Mouse (Mus musculus) forebrain, embryonic 15.5 days (tissue): Measurements from ENCODE around the gene Frem1. TPM values are rescaled to one million over a fixed set of nuclear protein-coding genes. Genes with fewer than 3 reads are reported as not detected.
A peak's percentile ranks its signal among the peaks of the same experiment; 100 is the strongest.

Experiments used
- ATAC-seq: fragments of 200-750 bp; cut with Nextera tagmentation; replicated peaks from 2 replicates; pipeline ENCODE4 v1.8.0; 2017; ENCODE audit warnings: mild to moderate bottlenecking, moderate TSS enrichment, moderate library complexity
- H3K27ac ChIP-seq: fragments of 300-500 bp; sonication (generic); replicated peaks from 2 replicates; pipeline ENCODE4 v1.5.1; 2015; ENCODE audit warnings: mild to moderate bottlenecking, inconsistent platforms
- H3K27me3 ChIP-seq: fragments of 300-500 bp; sonication (generic); 2 replicates; pipeline ENCODE4 v1.6.1; 2015; ENCODE audit warnings: inconsistent platforms
- H3K36me3 ChIP-seq: fragments of 300-500 bp; sonication (generic); 2 replicates; pipeline ENCODE4 v1.6.1; 2015; ENCODE audit warnings: mild to moderate bottlenecking, inconsistent platforms
- H3K4me1 ChIP-seq: fragments of 300-500 bp; sonication (generic); 2 replicates; pipeline ENCODE4 v1.6.1; 2015; ENCODE audit warnings: inconsistent platforms
- H3K4me2 ChIP-seq: fragments of 300-500 bp; sonication (generic); replicated peaks from 2 replicates; pipeline ENCODE4 v1.6.1; 2015; ENCODE audit warnings: mild to moderate bottlenecking, inconsistent platforms
- H3K4me3 ChIP-seq: fragments of 300-500 bp; sonication (generic); 2 replicates; pipeline ENCODE4 v1.5.1; 2015; ENCODE audit warnings: mild to moderate bottlenecking, inconsistent platforms
- H3K9ac ChIP-seq: fragments of 300-500 bp; sonication (generic); replicated peaks from 2 replicates; pipeline ENCODE4 v1.6.1; 2015; ENCODE audit warnings: mild to moderate bottlenecking, inconsistent platforms
- H3K9me3 ChIP-seq: fragments of 300-500 bp; sonication (generic); 2 replicates; pipeline ENCODE4 v1.6.1; 2016; ENCODE audit warnings: inconsistent platforms
- WGBS: fragments of 180-500 bp; shearing (Covaris S2); methylation state at CpG from one replicate; pipeline ENCODE4 v1.1.7; 2015; ENCODE audit warnings: mixed read lengths; 5-methylcytosine and 5-hydroxymethylcytosine counted together
- polyA plus RNA-seq: library from polyadenylated mRNA; unstranded; fragments of >200 nt; fragmentation: Nextera tagmentation; extraction: Ambion mirVana; gene quantifications from 2 replicates; pipeline ENCODE4 v1.2.1, GENCODE M21; 2015

The Frem1 gene
- polyA plus RNA-seq, 1 experiment from 2014 or later, result 1.7 TPM

GRCm38 (mm10) chr4:82953992-82954391 lies 98.1 kb downstream of the Frem1 start:
- Histone ChIP-seq H3K9me3 (no peaks in the 10 kb centered on the region), H3K4me3 (no peak overlapping the region), H3K4me2 (no peak overlapping the region), H3K27me3 (no peaks in the 10 kb centered on the region), H3K36me3 (no peaks in the 10 kb centered on the region), H3K9ac (no peak overlapping the region), H3K4me1 (peaks cover 20% of the 10 kb centered on the region), H3K27ac (peak overlapping the region; percentile 36; the same call in 1 of the 2 replicates)
- no peak for ATAC-seq
- 41% methylated on average over 4 of the region's 4 CpGs for WGBS

GRCm38 (mm10) chr4:82949511-82949910 lies 102.6 kb downstream of the Frem1 start:
- no peaks in the 10 kb centered on the region for H3K9me3 ChIP-seq
- H3K4me1 ChIP-seq, result peaks cover 36% of the 10 kb centered on the region
- H3K36me3 ChIP-seq, result no peaks in the 10 kb centered on the region
- peak overlapping the region; percentile 83 for H3K27ac ChIP-seq
- no peak overlapping the region for H3K4me2 ChIP-seq
- no peaks in the 10 kb centered on the region for H3K27me3 ChIP-seq
- no peak overlapping the region for H3K9ac ChIP-seq
- H3K4me3 ChIP-seq, result no peak overlapping the region
- no peak for ATAC-seq
- 43% methylated on average over 8 of the region's 8 CpGs for WGBS

GRCm38 (mm10) chr4:82946721-82947120 lies 105.4 kb downstream of the Frem1 start:
- WGBS, result 33% methylated on average over 8 of the region's 8 CpGs
- ATAC-seq, result peak; percentile 70
- Histone ChIP-seq H3K4me2 (no peak overlapping the region), H3K9ac (no peak overlapping the region), H3K9me3 (no peaks in the 10 kb centered on the region), H3K4me1 (peaks cover 36% of the 10 kb centered on the region), H3K27ac (peak overlapping the region; percentile 96), H3K27me3 (no peaks in the 10 kb centered on the region), H3K36me3 (no peaks in the 10 kb centered on the region), H3K4me3 (no peak overlapping the region)

- WGBS, result 23% methylated on average over 3 of the region's 3 CpGs
- Histone ChIP-seq H3K4me2 (peak overlapping the region; percentile 18; the same call in 1 of the 2 replicates), H3K4me3 (no peak overlapping the region), H3K9me3 (no peaks in the 10 kb centered on the region), H3K36me3 (no peaks in the 10 kb centered on the region), H3K4me1 (peaks cover 36% of the 10 kb centered on the region), H3K27me3 (no peaks in the 10 kb centered on the region), H3K27ac (peak overlapping the region; percentile 96), H3K9ac (no peak overlapping the region; the same call in 1 of the 2 replicates)
- ATAC-seq, result peak; percentile 92
Measured at GRCm38 (mm10) chr4:82946276-82946612, 105.9 kb downstream of the Frem1 start.

GRCm38 (mm10) chr4:82945572-82946275 lies 106.4 kb downstream of the Frem1 start:
- Histone ChIP-seq H3K36me3 (no peaks in the 10 kb centered on the region), H3K9me3 (no peaks in the 10 kb centered on the region), H3K4me2 (peak overlapping the region; percentile 18; the same call in 1 of the 2 replicates), H3K4me3 (no peak overlapping the region), H3K9ac (no peak overlapping the region; the same call in 1 of the 2 replicates), H3K27ac (peak overlapping the region; percentile 96), H3K27me3 (no peaks in the 10 kb centered on the region), H3K4me1 (peaks cover 32% of the 10 kb centered on the region)
- ATAC-seq, result peak; percentile 35
- WGBS, result 58% methylated on average over 9 of the region's 9 CpGs

- peaks cover 8% of the 10 kb centered on the region for H3K4me1 ChIP-seq
- H3K36me3 ChIP-seq, result no peaks in the 10 kb centered on the region
- H3K4me2 ChIP-seq, result no peak overlapping the region
- no peak overlapping the region for H3K9ac ChIP-seq
- no peak for ATAC-seq
- 85% methylated on average over 5 of the region's 5 CpGs for WGBS
- H3K4me3 ChIP-seq, result no peak overlapping the region
- H3K9me3 ChIP-seq, result no peaks in the 10 kb centered on the region
- H3K27me3 ChIP-seq, result no peaks in the 10 kb centered on the region
- H3K27ac ChIP-seq, result no peak overlapping the region
Measured at GRCm38 (mm10) chr4:82940680-82941079, 111.5 kb downstream of the Frem1 start.

GRCm38 (mm10) chr4:82940248-82940647 lies 111.9 kb downstream of the Frem1 start:
- Histone ChIP-seq H3K4me2 (no peak overlapping the region), H3K9ac (no peak overlapping the region), H3K4me1 (peaks cover 3% of the 10 kb centered on the region; the same call in 1 of the 2 replicates), H3K36me3 (no peaks in the 10 kb centered on the region), H3K27me3 (no peaks in the 10 kb centered on the region), H3K4me3 (no peak overlapping the region), H3K27ac (no peak overlapping the region), H3K9me3 (no peaks in the 10 kb centered on the region)
- WGBS, result 87% methylated on average over 13 of the region's 13 CpGs
- ATAC-seq, result no peak

- H3K4me1 ChIP-seq, result peaks cover 25% of the 10 kb centered on the region; the same call in 1 of the 2 replicates
- no peaks in the 10 kb centered on the region for H3K9me3 ChIP-seq
- peak overlapping the region; percentile 81 for H3K27ac ChIP-seq
- WGBS, result 6% methylated on average over 5 of the region's 5 CpGs
- ATAC-seq, result peak; percentile 93
- H3K27me3 ChIP-seq, result no peaks in the 10 kb centered on the region
- H3K9ac ChIP-seq, result no peak overlapping the region
- H3K36me3 ChIP-seq, result no peaks in the 10 kb centered on the region
- H3K4me3 ChIP-seq, result no peak overlapping the region
- H3K4me2 ChIP-seq, result no peak overlapping the region
Measured at GRCm38 (mm10) chr4:82934308-82934707, 117.8 kb downstream of the Frem1 start.

- peak overlapping the region; percentile 35 for H3K4me2 ChIP-seq
- H3K4me3 ChIP-seq, result peak overlapping the region; percentile 20; the same call in 1 of the 2 replicates
- no peaks in the 10 kb centered on the region for H3K27me3 ChIP-seq
- H3K4me1 ChIP-seq, result peaks cover 25% of the 10 kb centered on the region; the same call in 1 of the 2 replicates
- H3K9ac ChIP-seq, result peak overlapping the region; percentile 36; the same call in 1 of the 2 replicates
- no peaks in the 10 kb centered on the region for H3K36me3 ChIP-seq
- H3K27ac ChIP-seq, result peak overlapping the region; percentile 81
- peak; percentile 79 for ATAC-seq
- 9% methylated on average over 14 of the region's 14 CpGs for WGBS
- H3K9me3 ChIP-seq, result no peaks in the 10 kb centered on the region
Measured at GRCm38 (mm10) chr4:82933698-82934210, 118.4 kb downstream of the Frem1 start.

- H3K27me3 ChIP-seq, result no peaks in the 10 kb centered on the region
- 56% methylated on average over 5 of the region's 5 CpGs for WGBS
Measured at GRCm38 (mm10) chr4:82930079-82930478, 122.1 kb downstream of the Frem1 start.

GRCm38 (mm10) chr4:82921962-82922361 lies 130.2 kb downstream of the Frem1 start:
- WGBS, result 92% methylated on average over 4 of the region's 4 CpGs
- H3K4me3 ChIP-seq, result no peak overlapping the region
- no peaks in the 10 kb centered on the region for H3K27me3 ChIP-seq
- H3K9me3 ChIP-seq, result no peaks in the 10 kb centered on the region
- H3K4me1 ChIP-seq, result peaks cover 8% of the 10 kb centered on the region
- no peak overlapping the region for H3K4me2 ChIP-seq
- H3K27ac ChIP-seq, result no peak overlapping the region
- H3K36me3 ChIP-seq, result no peaks in the 10 kb centered on the region
- no peak overlapping the region for H3K9ac ChIP-seq
- ATAC-seq, result no peak

More at GRCm38 (mm10) chr4:82930079-82930478, 122.1 kb downstream of the Frem1 start:
- H3K9me3 ChIP-seq, result no peaks in the 10 kb centered on the region
- H3K4me3 ChIP-seq, result no peak overlapping the region
- H3K4me2 ChIP-seq, result no peak overlapping the region
- no peak for ATAC-seq
- no peaks in the 10 kb centered on the region for H3K36me3 ChIP-seq
- peaks cover 25% of the 10 kb centered on the region; the same call in 1 of the 2 replicates for H3K4me1 ChIP-seq
- no peak overlapping the region for H3K27ac ChIP-seq
- no peak overlapping the region for H3K9ac ChIP-seq

GRCm38 (mm10) chr4:82918625-82919024 lies 133.5 kb downstream of the Frem1 start:
- H3K9ac ChIP-seq, result no peak overlapping the region
- no peaks in the 10 kb centered on the region for H3K9me3 ChIP-seq
- H3K4me3 ChIP-seq, result no peak overlapping the region
- no peak overlapping the region for H3K4me2 ChIP-seq
- peaks cover 37% of the 10 kb centered on the region for H3K4me1 ChIP-seq
- no peaks in the 10 kb centered on the region for H3K36me3 ChIP-seq
- no peak overlapping the region for H3K27ac ChIP-seq
- WGBS, result 60% methylated on average over 2 of the region's 2 CpGs
- H3K27me3 ChIP-seq, result no peaks in the 10 kb centered on the region
- ATAC-seq, result no peak
